Mouse (Mus musculus) liver, embryonic 16.5 days (tissue): ENCODE data around the gene Zscan5b. TPM values are rescaled to one million over a fixed set of nuclear protein-coding genes. Genes with fewer than 3 reads are reported as not detected.
A peak's percentile ranks its signal among the peaks of the same experiment; 100 is the strongest.
"Not testable (repeated sequence)": the region's sequence is repeated elsewhere in the genome, so short reads cannot be mapped to it uniquely, and the experiment has no call there.

Source experiments
- ATAC-seq: fragments of 200-750 bp; cut with Nextera tagmentation; 2 replicates; pipeline ENCODE4 v1.8.0; 2017; ENCODE audit warnings: low read depth, mild to moderate bottlenecking, moderate number of reproducible peaks, moderate library complexity
- H3K27ac ChIP-seq: fragments of 300-500 bp; sonication (generic); 2 replicates; pipeline ENCODE4 v1.5.1; 2014; ENCODE audit warnings: mild to moderate bottlenecking, low read length
- H3K27me3 ChIP-seq: fragments of 300-500 bp; sonication (generic); 2 replicates; pipeline ENCODE4 v1.6.1; 2014; ENCODE audit warnings: low read depth, low read length, mixed read lengths; ENCODE audit not compliant: control insufficient read depth, insufficient read depth
- H3K36me3 ChIP-seq: fragments of 300-500 bp; sonication (generic); 2 replicates; pipeline ENCODE4 v1.6.1; 2014; ENCODE audit warnings: mild to moderate bottlenecking; ENCODE audit not compliant: control insufficient read depth, insufficient read depth
- H3K4me1 ChIP-seq: fragments of 300-500 bp; sonication (generic); 2 replicates; pipeline ENCODE4 v1.6.1; 2014; ENCODE audit warnings: low read depth, low read length, mixed read lengths; ENCODE audit not compliant: control insufficient read depth
- H3K4me2 ChIP-seq: fragments of 300-500 bp; sonication (generic); 2 replicates; pipeline ENCODE4 v1.6.1; 2014; ENCODE audit warnings: low read depth, low read length, mixed read lengths
- H3K4me3 ChIP-seq: fragments of 300-500 bp; sonication (generic); 2 replicates; pipeline ENCODE4 v1.5.1; 2014; ENCODE audit warnings: low read depth, mild to moderate bottlenecking, low read length
- H3K9ac ChIP-seq: fragments of 300-500 bp; sonication (generic); 2 replicates; pipeline ENCODE4 v1.6.1; 2014; ENCODE audit warnings: low read depth, low read length
- H3K9me3 ChIP-seq: fragments of 300-500 bp; sonication (generic); replicated peaks from 2 replicates; pipeline ENCODE4 v1.6.1; 2016; ENCODE audit warnings: low read length; ENCODE audit not compliant: control insufficient read depth
- WGBS: fragments of 180-500 bp; shearing (Covaris S2); extraction: QIAGEN DNeasy Blood & Tissue Kit; methylation state at CpG from one replicate; pipeline ENCODE4 v1.1.7; 2014; ENCODE audit not compliant: insufficient replicate concordance; 5-methylcytosine and 5-hydroxymethylcytosine counted together
- polyA plus RNA-seq: library from polyadenylated mRNA; unstranded; fragments of >200 nt; fragmentation: Nextera tagmentation; extraction: Ambion mirVana; gene quantifications from 2 replicates; pipeline ENCODE4 v1.2.1, GENCODE M21; 2015

Gene Zscan5b
- polyA plus RNA-seq, 1 experiment from 2014 or later, result not detected

DNA sequence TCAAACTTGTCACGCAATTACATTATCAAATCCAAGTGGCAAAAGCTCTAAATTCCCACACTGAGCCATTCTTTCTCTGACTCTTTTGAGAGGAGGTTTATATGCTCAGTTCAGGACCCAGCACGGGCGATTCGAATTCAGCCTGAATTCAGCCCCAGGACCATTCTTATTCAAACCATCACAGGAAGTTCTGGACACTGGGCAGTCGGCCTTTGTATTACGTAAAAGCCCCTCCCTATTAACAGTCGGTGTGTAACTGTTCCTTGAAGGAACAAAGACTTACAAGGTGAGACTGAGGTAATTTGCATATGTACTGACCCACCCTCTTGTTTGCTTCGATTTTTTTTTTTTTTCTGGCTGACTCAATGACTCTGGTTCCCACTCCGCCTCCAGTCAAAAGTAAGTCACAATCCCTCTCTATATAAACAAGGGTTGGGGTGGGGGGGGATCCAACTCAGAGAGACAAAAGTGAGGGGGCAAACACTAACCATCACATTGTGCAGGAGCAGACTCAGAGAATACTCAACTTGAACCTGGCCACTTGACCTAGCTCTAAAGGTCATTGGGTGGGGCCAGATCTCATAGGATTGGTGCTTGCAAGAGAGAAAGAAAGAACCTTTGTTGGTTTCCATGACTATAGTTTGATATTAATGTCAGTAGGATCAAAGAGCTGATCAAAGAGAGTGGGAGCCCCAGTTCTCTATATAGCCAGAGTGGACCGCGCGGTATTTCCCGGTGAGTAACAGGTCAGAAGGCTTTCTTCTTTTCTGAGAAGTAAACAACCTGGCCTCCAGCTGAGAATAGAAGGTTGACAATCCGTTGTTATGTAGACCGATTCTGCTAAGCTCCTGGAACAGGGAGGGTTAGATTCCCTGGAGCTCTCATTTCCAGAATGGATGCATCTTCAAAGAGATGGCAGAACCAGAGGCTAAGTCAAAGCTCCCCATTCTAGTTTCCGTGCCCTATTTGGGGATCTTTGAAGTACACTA lies 36.4 kb downstream of the Zscan5b start:
- no peaks in the 10 kb centered on the region for H3K27me3 ChIP-seq
- H3K27ac ChIP-seq, result no peak overlapping the region
- H3K4me2 ChIP-seq, result no peak overlapping the region
- no peak for ATAC-seq
- H3K36me3 ChIP-seq, result no peaks in the 10 kb centered on the region
- H3K4me3 ChIP-seq, result no peak overlapping the region
- no peaks in the 10 kb centered on the region for H3K9me3 ChIP-seq
- no peak overlapping the region for H3K9ac ChIP-seq
- H3K4me1 ChIP-seq, result no peaks in the 10 kb centered on the region
- WGBS, result 38% methylated on average over 16 of the region's 16 CpGs

DNA sequence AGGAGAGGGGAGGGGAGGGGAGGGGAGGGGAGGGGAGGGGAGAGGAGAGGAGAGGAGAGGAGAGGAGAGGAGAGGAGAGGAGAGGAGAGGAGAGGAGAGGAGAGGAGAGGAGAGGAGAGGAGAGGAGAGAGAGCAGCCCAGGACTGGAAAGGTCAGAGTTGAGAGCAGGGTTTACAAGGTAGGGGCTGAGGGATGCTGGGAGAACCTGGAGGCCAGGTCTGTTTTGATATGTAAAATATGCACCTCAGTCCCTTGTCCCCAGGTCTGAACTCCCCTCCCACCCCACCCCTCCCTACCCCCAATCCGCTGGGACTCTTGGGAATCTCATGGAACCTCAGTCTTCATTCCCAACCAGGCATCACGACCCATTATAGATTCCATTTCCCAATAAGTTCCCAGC lies 37.9 kb downstream of the Zscan5b start:
- not testable (repeated sequence) for H3K9me3 ChIP-seq, ATAC-seq, H3K9ac ChIP-seq, H3K36me3 ChIP-seq, H3K4me1 ChIP-seq, H3K4me2 ChIP-seq, H3K27ac ChIP-seq, H3K4me3 ChIP-seq, H3K27me3 ChIP-seq
- 30% methylated on average over 2 of the region's 2 CpGs for WGBS

DNA sequence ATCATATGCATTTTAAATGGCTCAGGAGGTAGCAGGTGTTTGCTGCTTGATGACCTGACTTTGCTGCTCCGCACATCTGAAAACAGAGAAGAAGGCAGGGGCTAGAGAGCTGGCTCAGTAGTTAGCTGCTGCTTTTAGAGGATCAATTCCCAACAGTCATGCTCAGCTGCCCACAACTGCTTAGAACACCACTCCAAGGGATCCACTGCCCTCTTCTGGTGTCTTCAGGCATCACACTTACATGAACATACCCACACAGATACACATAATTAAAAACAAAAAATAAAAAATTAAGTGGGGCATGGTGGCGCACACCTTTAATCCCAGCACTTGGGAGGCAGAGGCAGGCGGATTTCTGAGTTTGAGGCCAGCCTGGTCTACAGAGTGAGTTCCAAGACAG lies 40.0 kb downstream of the Zscan5b start:
- Histone ChIP-seq H3K9ac (no peak overlapping the region), H3K27me3 (no peaks in the 10 kb centered on the region), H3K4me1 (no peaks in the 10 kb centered on the region), H3K4me2 (no peak overlapping the region), H3K36me3 (no peaks in the 10 kb centered on the region), H3K4me3 (no peak overlapping the region), H3K27ac (no peak overlapping the region), H3K9me3 (no peaks in the 10 kb centered on the region)
- no peak for ATAC-seq
- WGBS, result 58% methylated on average over 3 of the region's 3 CpGs

- Histone ChIP-seq H3K27ac (no peak overlapping the region), H3K27me3 (no peaks in the 10 kb centered on the region), H3K36me3 (no peaks in the 10 kb centered on the region), H3K9ac (no peak overlapping the region), H3K4me2 (no peak overlapping the region), H3K4me3 (no peak overlapping the region), H3K9me3 (no peaks in the 10 kb centered on the region), H3K4me1 (no peaks in the 10 kb centered on the region)
- WGBS, result 58% methylated on average over 4 of the region's 4 CpGs
- ATAC-seq, result no peak
Observed at GRCm38 (mm10) chr7:6262984-6263383, 40.9 kb downstream of the Zscan5b start.

GRCm38 (mm10) chr7:6265695-6266094 lies 43.6 kb downstream of the Zscan5b start:
- Histone ChIP-seq H3K9ac (no peak overlapping the region), H3K9me3 (no peaks in the 10 kb centered on the region), H3K36me3 (no peaks in the 10 kb centered on the region), H3K4me1 (no peaks in the 10 kb centered on the region), H3K27ac (no peak overlapping the region), H3K27me3 (no peaks in the 10 kb centered on the region), H3K4me2 (no peak overlapping the region), H3K4me3 (no peak overlapping the region)
- WGBS, result 41% methylated on average over 8 of the region's 8 CpGs
- no peak for ATAC-seq

DNA sequence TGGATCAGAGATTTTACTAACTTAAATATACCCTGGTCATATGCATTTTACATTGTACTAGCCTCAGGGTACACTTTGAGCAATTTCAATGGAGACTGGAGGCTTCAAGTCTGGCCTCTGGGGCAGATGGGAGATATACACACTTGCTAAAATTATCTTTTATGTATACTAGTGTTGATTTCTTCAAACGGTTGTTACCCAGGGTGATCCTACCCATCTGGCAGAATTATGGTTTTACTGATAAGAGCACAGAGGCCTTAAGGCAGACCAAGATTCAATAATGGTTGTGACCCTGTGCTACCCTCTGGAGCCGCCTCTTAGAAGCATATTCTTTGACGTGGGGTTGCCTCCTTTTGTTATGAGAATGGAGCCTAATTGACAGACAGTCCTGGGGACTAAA lies 55.8 kb downstream of the Zscan5b start:
- Histone ChIP-seq H3K27ac (no peak overlapping the region), H3K4me3 (no peak overlapping the region), H3K9me3 (no peaks in the 10 kb centered on the region), H3K27me3 (no peaks in the 10 kb centered on the region), H3K36me3 (no peaks in the 10 kb centered on the region), H3K4me1 (peaks cover 1% of the 10 kb centered on the region; the same call in 1 of the 2 replicates), H3K9ac (no peak overlapping the region), H3K4me2 (no peak overlapping the region)
- ATAC-seq, result peak; percentile 72
- 21% methylated on average over 3 of the region's 3 CpGs for WGBS

GRCm38 (mm10) chr7:6282749-6283148 lies 60.7 kb downstream of the Zscan5b start:
- Histone ChIP-seq H3K27ac (peak overlapping the region; percentile 85; the same call in 1 of the 2 replicates), H3K4me1 (peaks cover 24% of the 10 kb centered on the region), H3K27me3 (no peaks in the 10 kb centered on the region), H3K9ac (peak overlapping the region; percentile 8; the same call in 1 of the 2 replicates), H3K9me3 (no peaks in the 10 kb centered on the region), H3K36me3 (no peaks in the 10 kb centered on the region), H3K4me3 (peak overlapping the region; percentile 64), H3K4me2 (peak overlapping the region; percentile 75)
- no peak for ATAC-seq
- WGBS, result 0% methylated on average over 1 of the region's 1 CpGs

DNA sequence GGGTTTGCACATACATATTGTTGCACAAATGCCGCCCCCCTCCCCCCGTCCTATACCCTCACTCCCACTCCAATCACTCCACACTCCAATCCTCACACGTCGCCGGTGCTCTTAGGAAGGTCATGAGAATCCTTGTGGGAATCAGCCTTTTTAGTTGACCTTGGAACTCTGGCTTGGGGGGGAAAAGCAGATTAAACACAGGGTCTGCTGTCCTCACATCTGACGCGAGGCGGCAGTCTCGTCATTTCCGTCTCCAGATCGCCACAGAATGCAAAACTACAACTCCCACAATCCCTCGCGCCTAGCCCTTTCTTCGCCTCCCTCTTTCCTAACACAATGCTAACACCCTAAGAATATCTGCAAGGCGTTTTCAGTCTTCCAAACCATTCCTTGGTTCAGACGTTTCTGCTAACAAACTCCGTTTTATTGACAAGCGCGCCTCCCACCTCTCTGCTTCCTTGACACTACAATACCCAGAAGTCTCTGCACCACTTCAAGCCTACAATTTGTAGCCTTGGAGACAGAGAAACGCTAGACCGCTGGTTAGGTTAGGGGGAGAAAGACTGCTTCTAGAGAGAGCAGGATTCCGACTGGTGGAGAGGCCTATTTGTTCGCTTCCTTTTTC lies 61.5 kb downstream of the Zscan5b start:
- H3K36me3 ChIP-seq, result no peaks in the 10 kb centered on the region
- ATAC-seq, result peak; percentile 33
- peak overlapping the region; percentile 54 for H3K9ac ChIP-seq
- peak overlapping the region; percentile 75 for H3K4me2 ChIP-seq
- WGBS, result under 1% methylated on average over 23 of the region's 23 CpGs
- no peaks in the 10 kb centered on the region for H3K9me3 ChIP-seq
- peaks cover 31% of the 10 kb centered on the region for H3K4me1 ChIP-seq
- peak overlapping the region; percentile 64 for H3K4me3 ChIP-seq
- peak overlapping the region; percentile 85 for H3K27ac ChIP-seq
- H3K27me3 ChIP-seq, result no peaks in the 10 kb centered on the region
